ENCODE assay signal across 7 mouse cellular contexts in the genomic region with DNA sequence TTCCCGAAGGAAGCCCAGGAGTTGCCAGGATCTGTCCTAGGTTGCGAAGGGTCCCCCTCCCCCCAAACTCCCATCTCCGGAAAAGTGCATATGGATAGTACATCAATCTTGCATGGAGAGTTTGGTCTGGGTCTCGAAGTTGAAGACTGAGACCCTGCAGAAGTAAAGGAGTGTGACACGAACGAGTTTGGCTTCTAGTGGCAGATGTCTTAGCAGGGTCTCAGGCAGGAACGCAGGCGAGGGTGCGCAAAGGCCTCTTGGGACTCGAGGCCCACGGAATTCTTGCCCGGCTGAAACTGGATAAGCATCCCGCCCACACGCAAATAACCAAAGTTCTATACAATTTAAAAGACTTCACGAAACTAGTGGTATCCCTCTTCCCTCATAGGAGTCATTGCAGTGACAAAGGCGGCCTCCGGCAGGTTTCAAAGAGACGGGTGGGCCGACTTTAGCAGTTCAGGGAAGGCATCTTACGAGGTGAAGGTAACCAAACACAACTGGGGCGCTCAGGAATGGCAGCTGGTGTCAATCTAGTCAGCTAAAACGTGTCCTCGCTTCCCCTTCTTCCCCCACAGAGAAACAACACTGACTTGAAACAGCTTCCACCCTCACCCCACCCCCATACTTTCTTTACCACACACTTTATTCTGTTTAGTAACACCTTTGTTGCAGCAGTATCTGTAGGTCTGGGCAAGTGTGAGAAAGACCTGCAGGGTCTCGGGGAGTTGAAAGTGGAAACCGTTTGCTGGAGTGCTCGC.
DNase-seq lines count a peak whose midpoint lies in the region; ATAC-seq lines count a peak whose summit lies in the region.

No protein-coding gene starts in this region.

- no peaks in the 10 kb centered on the region for H3K36me3 ChIP-seq in megakaryocyte, embryonic 14.5 days (replicated peaks; ENCODE audit: low read length)
- no peaks in the 10 kb centered on the region for H3K36me3 ChIP-seq in embryonic facial prominence, embryonic 15.5 days
- H3K36me3 ChIP-seq in intestine, embryonic 16.5 days (ENCODE audit: control insufficient read depth, insufficient read depth, low read length) = no peaks in the 10 kb centered on the region
- H3K36me3 ChIP-seq in neural tube, embryonic 11.5 days (ENCODE audit: control insufficient read depth, insufficient read depth, low read length) = no peaks in the 10 kb centered on the region

- peak overlapping the region; percentile 97 for H3K4me2 ChIP-seq in embryonic facial prominence, embryonic 15.5 days (replicated peaks)
- peak overlapping the region; percentile 96 for H3K4me2 ChIP-seq in intestine, embryonic 16.5 days (ENCODE audit: low read depth, low read length)
- peak overlapping the region; percentile 41 for H3K4me2 ChIP-seq in neural tube, embryonic 11.5 days (ENCODE audit: low read depth)

- ATAC-seq in megakaryocyte, adult 5-6 weeks (ENCODE audit: poor library complexity, severe bottlenecking) = no peak
- ATAC-seq in embryonic facial prominence, embryonic 15.5 days (ENCODE audit: insufficient number of reproducible peaks, low FRiP score, low TSS enrichment, low read depth) = no peak
- no peak for ATAC-seq in intestine, embryonic 16.5 days
- no peak for ATAC-seq in neural tube, embryonic 11.5 days (ENCODE audit: insufficient read depth, low FRiP score, low TSS enrichment)

- H3K27me3 ChIP-seq in megakaryocyte, embryonic 14.5 days (replicated peaks) = peaks cover 44% of the 10 kb centered on the region
- H3K27me3 ChIP-seq in embryonic facial prominence, embryonic 15.5 days = peaks cover 32% of the 10 kb centered on the region
- H3K27me3 ChIP-seq in intestine, embryonic 16.5 days (replicated peaks; ENCODE audit: control insufficient read depth, insufficient read depth, low read length) = peaks cover 18% of the 10 kb centered on the region; the same call in 1 of the 2 replicates
- H3K27me3 ChIP-seq in neural tube, embryonic 11.5 days (ENCODE audit: control insufficient read depth, insufficient read depth, low read length) = peaks cover 53% of the 10 kb centered on the region

- peak; percentile 53 for DNase-seq in neural tube, embryonic 11.5 days (ENCODE audit: low spot score)
- no peak for DNase-seq in ovary, adult 18-20 months (ENCODE audit: low spot score)
- no peak for DNase-seq in layer of hippocampus, adult 8-10 months (ENCODE audit: low spot score in 2 of 2)

- H3K4me1 ChIP-seq in megakaryocyte, embryonic 14.5 days = peaks cover 63% of the 10 kb centered on the region
- H3K4me1 ChIP-seq in embryonic facial prominence, embryonic 15.5 days = peaks cover 63% of the 10 kb centered on the region
- H3K4me1 ChIP-seq in intestine, embryonic 16.5 days (ENCODE audit: control insufficient read depth, insufficient read depth, low read length) = peaks cover 33% of the 10 kb centered on the region
- H3K4me1 ChIP-seq in neural tube, embryonic 11.5 days (ENCODE audit: control insufficient read depth, insufficient read depth, low read length) = peaks cover 17% of the 10 kb centered on the region; the same call in 1 of the 2 replicates

- no peak overlapping the region for H3K9ac ChIP-seq in embryonic facial prominence, embryonic 15.5 days
- 0 out of 2 replicates have a peak overlapping the region, but pooled peaks have one; percentile 26 for H3K9ac ChIP-seq in intestine, embryonic 16.5 days (ENCODE audit: low read depth, low read length)
- no peak overlapping the region; the same call in 1 of the 2 replicates for H3K9ac ChIP-seq in neural tube, embryonic 11.5 days (ENCODE audit: low read length)

- no peaks in the 10 kb centered on the region; the same call in 1 of the 2 replicates for H3K9me3 ChIP-seq in megakaryocyte, embryonic 14.5 days
- H3K9me3 ChIP-seq in embryonic facial prominence, embryonic 15.5 days (replicated peaks) = no peaks in the 10 kb centered on the region
- H3K9me3 ChIP-seq in intestine, embryonic 16.5 days (ENCODE audit: control insufficient read depth, low read length) = no peaks in the 10 kb centered on the region
- no peaks in the 10 kb centered on the region for H3K9me3 ChIP-seq in neural tube, embryonic 11.5 days (ENCODE audit: control insufficient read depth, low read length)

- WGBS in embryonic facial prominence, embryonic 15.5 days = 22% methylated on average over 26 of the region's 26 CpGs
- WGBS in intestine, embryonic 16.5 days = 36% methylated on average over 26 of the region's 26 CpGs
- WGBS in neural tube, embryonic 11.5 days = 2% methylated on average over 26 of the region's 26 CpGs

- peak overlapping the region; percentile 98 for H3K4me3 ChIP-seq in megakaryocyte, embryonic 14.5 days (replicated peaks)
- H3K4me3 ChIP-seq in embryonic facial prominence, embryonic 15.5 days (replicated peaks) = peak overlapping the region; percentile 34
- H3K4me3 ChIP-seq in intestine, embryonic 16.5 days (ENCODE audit: low read length) = peak overlapping the region; percentile 22
- H3K4me3 ChIP-seq in neural tube, embryonic 11.5 days (ENCODE audit: low read depth, low read length) = peak overlapping the region; percentile 27

- no peak overlapping the region for H3K27ac ChIP-seq in embryonic facial prominence, embryonic 15.5 days (replicated peaks)
- no peak overlapping the region for H3K27ac ChIP-seq in intestine, embryonic 16.5 days (ENCODE audit: low read length)
- no peak overlapping the region for H3K27ac ChIP-seq in neural tube, embryonic 11.5 days (ENCODE audit: low read depth, low read length)

Comparison
In these comparisons a context has a peak if more than half of its experiments do, and no peak if none do; other contexts are left out.
1. H3K4me3 ChIP-seq: peak in every context shown above with its lines; median percentile 98 in megakaryocyte, embryonic 14.5 days; 34 in embryonic facial prominence, embryonic 15.5 days; 27 in neural tube, embryonic 11.5 days; 22 in intestine, embryonic 16.5 days.
2. H3K4me2 ChIP-seq: peak in every context shown above with its lines; median percentile 97 in embryonic facial prominence, embryonic 15.5 days; 96 in intestine, embryonic 16.5 days; 41 in neural tube, embryonic 11.5 days.